Mouse (Mus musculus) ES-E14 (cell line): ENCODE results near the gene Borcs8.

Experiments
- MAFK ChIP-seq: IDR thresholded peaks from 2 replicates; pipeline ENCODE4 v1.6.1; 2014; ENCODE audit warnings: mild to moderate bottlenecking, low read depth, low read length, inconsistent platforms; ENCODE audit not compliant: insufficient read depth
- ZNF384 ChIP-seq: IDR thresholded peaks from 2 replicates; pipeline ENCODE4 v1.6.1; 2012; ENCODE audit warnings: low read depth, low read length, inconsistent platforms

- TF ChIP-seq MAFK: no peak
- TF ChIP-seq ZNF384: no peak
These were observed 1.4 kb upstream of the Borcs8 start for GRCm38 (mm10) chr8:70137890-70138289.
